ENCODE assay signal across 9 mouse cellular contexts in the genomic region with DNA sequence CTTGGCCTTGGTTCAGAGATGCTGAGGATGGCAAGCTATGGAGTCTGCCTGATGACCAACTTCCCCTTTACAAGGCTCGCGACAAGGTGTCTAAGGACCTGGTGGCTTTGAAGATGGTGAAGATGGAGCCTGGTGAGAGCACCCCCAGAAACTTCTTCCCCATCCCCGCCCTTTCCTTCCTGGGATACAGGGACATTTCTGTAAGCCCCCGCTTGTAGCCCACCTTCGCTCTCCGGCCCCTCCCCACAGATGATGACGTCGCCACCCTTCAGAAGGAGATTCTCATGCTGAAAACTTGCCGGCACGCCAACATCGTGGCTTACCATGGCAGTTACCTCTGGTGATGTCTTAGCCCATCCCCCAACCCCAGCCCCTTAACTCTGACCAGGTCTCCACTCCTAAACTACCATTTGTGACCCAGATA. TPM values are rescaled to one million over a fixed set of nuclear protein-coding genes. Genes with fewer than 3 reads are reported as not detected.
A peak's percentile ranks its signal among the peaks of the same experiment; 100 is the strongest.
DNase-seq lines count a peak whose midpoint lies in the region; ATAC-seq and TF ChIP-seq lines count a peak whose summit lies in the region.
"Had no signal": no experiment of that assay in that cellular context is flagged by ENCODE, and none has a peak within 500 bp of the region (broad histone marks: within the 10 kb centered on the region; RNA-seq: fewer than 3 reads in every experiment).

No protein-coding gene starts in this region.

- no peaks in the 10 kb centered on the region for H3K27me3 ChIP-seq in heart, embryonic 13.5 days (replicated peaks)
- no peaks in the 10 kb centered on the region for H3K27me3 ChIP-seq in E14TG2a.4 (ENCODE audit: insufficient read depth, low read length)
- H3K27me3 ChIP-seq in cerebellum, adult 2 months (ENCODE audit: control insufficient read depth, insufficient read depth, low read length) = no peaks in the 10 kb centered on the region
- H3K27me3 ChIP-seq: midbrain, embryonic 12.5 days had no signal

- H3K9ac ChIP-seq in heart, embryonic 13.5 days = peak overlapping the region; percentile 85

- 58% methylated on average over 11 of the region's 11 CpGs for WGBS in heart, embryonic 13.5 days
- 69% methylated on average over 11 of the region's 11 CpGs for WGBS in cerebellum, adult 2 months

- peaks cover 22% of the 10 kb centered on the region for H3K36me3 ChIP-seq in heart, embryonic 13.5 days
- peaks cover 41% of the 10 kb centered on the region for H3K36me3 ChIP-seq in E14TG2a.4 (ENCODE audit: insufficient read depth, low read length)

- peak overlapping the region; percentile 83 for H3K4me3 ChIP-seq in heart, embryonic 13.5 days
- H3K4me3 ChIP-seq in E14TG2a.4 (replicated peaks; ENCODE audit: low read length) = peak overlapping the region; percentile 91
- no peak overlapping the region for H3K4me3 ChIP-seq in cerebellum, adult 2 months (replicated peaks; ENCODE audit: insufficient read depth, low read depth, low read length)

- TF ChIP-seq CTCF in E14TG2a.4 (conservative IDR thresholded peaks at IDR 0.05; ENCODE audit: low read length) = no peak
- no peak for TF ChIP-seq CTCF in cerebellum, adult 2 months (IDR thresholded peaks at IDR 0.05; ENCODE audit: borderline replicate concordance, insufficient read depth, low read depth, low read length)

- H3K9me3 ChIP-seq in heart, embryonic 13.5 days = no peaks in the 10 kb centered on the region
- H3K9me3 ChIP-seq in E14TG2a.4 (ENCODE audit: low read length) = no peaks in the 10 kb centered on the region
- H3K9me3 ChIP-seq: midbrain, embryonic 12.5 days had no signal

- peak overlapping the region; percentile 91 for H3K27ac ChIP-seq in heart, embryonic 13.5 days (replicated peaks)
- H3K27ac ChIP-seq in cerebellum, adult 2 months (ENCODE audit: insufficient read depth, low read length) = no peak overlapping the region

- no peak for TF ChIP-seq POLR2A in cerebellum, adult 2 months (IDR thresholded peaks at IDR 0.05; ENCODE audit: borderline replicate concordance, insufficient read depth, low read length)

- no peak for DNase-seq in heart, adult 8-10 months (ENCODE audit: low spot score)
- no peak for DNase-seq in cerebellum, adult 2 months
- DNase-seq in ovary, postnatal 10 days (ENCODE audit: low spot score) = no peak
- DNase-seq in ovary, postnatal 14 days (ENCODE audit: low spot score) = no peak

- ATAC-seq in heart, embryonic 13.5 days (ENCODE audit: extremely low read depth, insufficient number of reproducible peaks, low FRiP score, low TSS enrichment) = no peak
- peak; percentile 28 for ATAC-seq in granulocyte monocyte progenitor cell, adult 5-6 weeks (replicated peaks; ENCODE audit: poor library complexity, severe bottlenecking)
- 0 out of 2 replicates have a peak, but pooled peaks have one; percentile 21 for ATAC-seq in megakaryocyte progenitor cell, adult 5-6 weeks (replicated peaks; ENCODE audit: poor library complexity)

- H3K4me1 ChIP-seq in heart, embryonic 13.5 days = peaks cover 24% of the 10 kb centered on the region
- peaks cover 60% of the 10 kb centered on the region for H3K4me1 ChIP-seq in E14TG2a.4 (replicated peaks; ENCODE audit: low read depth, low read length)
- 0 out of 2 replicates have a peak, but pooled peaks cover 8% of the 10 kb centered on the region for H3K4me1 ChIP-seq in cerebellum, adult 2 months (ENCODE audit: control insufficient read depth, insufficient read depth, low read length)

- H3K4me2 ChIP-seq in heart, embryonic 13.5 days = peak overlapping the region; percentile 90

RNA-seq across cellular contexts. Expression of a gene that starts 1.3 kb away (rescaled TPM):
- polyA plus RNA-seq in heart, embryonic 13.5 days (2015; fragmentation: Nextera tagmentation; extraction: Ambion mirVana) = 3.4 and 5.3 TPM in 2 replicates
- total RNA-seq in heart, adult 8-10 months (2022) = 1 to 10 TPM in 1 of 4 experiments, under 1 TPM in 3; 0.50 to 1.1 (median 0.74) TPM
- 46.1 and 62.3 TPM in 2 replicates for total RNA-seq in granulocyte monocyte progenitor cell, adult 5-6 weeks (2014; fragmentation: Nextera tagmentation)
- total RNA-seq in granulocyte monocyte progenitor cell, adult 5-6 weeks (2017) = 42.4 and 48.7 TPM in 2 replicates
- total RNA-seq in megakaryocyte progenitor cell, adult 5-6 weeks (2015) = 38.5 and 49.8 TPM in 2 replicates
- total RNA-seq in megakaryocyte progenitor cell, adult 5-6 weeks (2017) = 62.8 and 65.6 TPM in 2 replicates
- polyA plus RNA-seq in cerebellum, adult 2 months (2012; rRNA removed) = 1.2 and 1.3 TPM in 2 replicates

RNA-seq across cellular contexts. Expression of a gene that starts 1.5 kb away (rescaled TPM):
- 257 and 300 TPM in 2 replicates for polyA plus RNA-seq in heart, embryonic 13.5 days (2015; fragmentation: Nextera tagmentation; extraction: Ambion mirVana)
- total RNA-seq in heart, adult 8-10 months (2022) = 100 to 1,000 TPM; 152 to 167 (median 158) TPM
- 474 TPM in 2 replicates for total RNA-seq in granulocyte monocyte progenitor cell, adult 5-6 weeks (2014; fragmentation: Nextera tagmentation)
- total RNA-seq in granulocyte monocyte progenitor cell, adult 5-6 weeks (2017) = 400 and 462 TPM in 2 replicates
- 248 and 305 TPM in 2 replicates for total RNA-seq in megakaryocyte progenitor cell, adult 5-6 weeks (2015)
- total RNA-seq in megakaryocyte progenitor cell, adult 5-6 weeks (2017) = 384 and 406 TPM in 2 replicates
- 322 and 331 TPM in 2 replicates for polyA plus RNA-seq in cerebellum, adult 2 months (2012; rRNA removed)

RNA-seq across cellular contexts. Expression of a gene that starts 21.0 kb away (rescaled TPM):
- polyA plus RNA-seq in heart, embryonic 13.5 days (2015; fragmentation: Nextera tagmentation; extraction: Ambion mirVana) = 259 and 266 TPM in 2 replicates
- 10 to 100 TPM; 57.8 to 82.0 (median 75.8) TPM for total RNA-seq in heart, adult 8-10 months (2022)
- 85.8 and 94.3 TPM in 2 replicates for total RNA-seq in granulocyte monocyte progenitor cell, adult 5-6 weeks (2014; fragmentation: Nextera tagmentation)
- total RNA-seq in granulocyte monocyte progenitor cell, adult 5-6 weeks (2017) = 40.2 and 47.1 TPM in 2 replicates
- 86.4 and 87.2 TPM in 2 replicates for total RNA-seq in megakaryocyte progenitor cell, adult 5-6 weeks (2015)
- total RNA-seq in megakaryocyte progenitor cell, adult 5-6 weeks (2017) = 47.1 and 49.5 TPM in 2 replicates
- polyA plus RNA-seq in cerebellum, adult 2 months (2012; rRNA removed) = 129 and 135 TPM in 2 replicates

Comparison
In these comparisons a context has a peak if more than half of its experiments do, and no peak if none do; other contexts are left out.
1. RNA of a gene that starts 1.3 kb away (total RNA-seq): 38.5 to 65.6 TPM in megakaryocyte progenitor cell, adult 5-6 weeks and 42.4 to 62.3 TPM in granulocyte monocyte progenitor cell, adult 5-6 weeks; 0.50 to 1.1 TPM in heart, adult 8-10 months; every median in the first group is over 10 times any median in the second.